In the genomic region with DNA sequence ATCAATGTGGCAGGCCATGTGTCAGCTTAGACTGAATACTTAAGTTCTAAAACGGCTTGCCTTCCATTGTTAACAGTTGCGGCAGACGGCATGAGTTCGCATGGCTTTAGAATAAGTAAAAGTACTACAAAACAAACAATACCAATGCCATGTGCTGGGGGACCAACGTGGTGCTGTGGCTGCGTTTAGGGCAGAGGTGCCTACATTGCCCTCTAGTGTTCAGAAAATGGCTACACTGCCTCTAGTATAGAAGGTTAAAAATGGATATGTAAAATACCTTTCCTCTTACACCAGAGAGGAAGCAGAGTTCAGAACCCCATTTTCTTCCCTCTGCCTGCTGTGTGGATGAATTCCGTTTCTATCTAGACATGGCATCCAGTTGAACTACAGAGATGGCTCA, we compare ENCODE assay signal across 9 mouse cellular contexts. TPM values are rescaled to one million over a fixed set of nuclear protein-coding genes. Genes with fewer than 3 reads are reported as not detected.
A peak's percentile ranks its signal among the peaks of the same experiment; 100 is the strongest.
DNase-seq lines count a peak whose midpoint lies in the region; ATAC-seq and TF ChIP-seq lines count a peak whose summit lies in the region.
"Had no signal": no experiment of that assay in that cellular context is flagged by ENCODE, and none has a peak within 500 bp of the region (broad histone marks: within the 10 kb centered on the region; RNA-seq: fewer than 3 reads in every experiment).

No protein-coding gene starts in this region.

- no peak overlapping the region for H3K9ac ChIP-seq in liver, postnatal 0 days (replicated peaks)

- ATAC-seq in liver, postnatal 0 days, result peak; percentile 59
- ATAC-seq: Patski had no signal

- DNase-seq in adrenal gland, postnatal 14 days, result peak; percentile 44
- no peak for DNase-seq in adrenal gland, adult 18-20 months (ENCODE audit: low spot score in 2 of 2)
- DNase-seq in layer of hippocampus, adult 11-12 months (ENCODE audit: low spot score), result peak; percentile 35
- no peak for DNase-seq in layer of hippocampus, postnatal 36 days
- DNase-seq in c-Kit-negative CD71-positive TER-119-positive erythroid progenitor cells, embryonic 14.5 days (ENCODE audit: low read depth, low spot score), result peak; percentile 46
- DNase-seq in liver, postnatal 0 days, result peak; percentile 42
- DNase-seq in thymus, postnatal 25 days, result peak; percentile 61
- DNase-seq in urinary bladder, postnatal 10 days (ENCODE audit: low spot score), result no peak

- no peaks in the 10 kb centered on the region for H3K27me3 ChIP-seq in liver, postnatal 0 days (ENCODE audit: insufficient read depth, low read length)
- H3K27me3 ChIP-seq: Patski had no signal

- peak; percentile 87 for TF ChIP-seq CTCF in liver, postnatal 0 days (IDR thresholded peaks at IDR 0.05; ENCODE audit: low read depth)

- no peak for TF ChIP-seq EP300 in liver, postnatal 0 days (IDR thresholded peaks at IDR 0.05; ENCODE audit: low read depth)

- H3K27ac ChIP-seq in liver, postnatal 0 days (ENCODE audit: low read depth), result peak overlapping the region; percentile 45; the same call in 1 of the 2 replicates

- H3K4me2 ChIP-seq in liver, postnatal 0 days (ENCODE audit: low read depth, low read length), result peak overlapping the region; percentile 8; the same call in 1 of the 2 replicates

- H3K4me3 ChIP-seq in liver, postnatal 0 days (ENCODE audit: low read depth, low read length), result no peak overlapping the region

- peaks cover 3% of the 10 kb centered on the region; the same call in 1 of the 2 replicates for H3K36me3 ChIP-seq in liver, postnatal 0 days (replicated peaks; ENCODE audit: insufficient read depth, low read length)

- H3K9me3 ChIP-seq in liver, postnatal 0 days (ENCODE audit: low read length), result no peaks in the 10 kb centered on the region

- peaks cover 45% of the 10 kb centered on the region for H3K4me1 ChIP-seq in liver, postnatal 0 days (ENCODE audit: insufficient read depth)

- WGBS in liver, postnatal 0 days (ENCODE audit: insufficient replicate concordance), result 24% methylated on average over 7 of the region's 7 CpGs

RNA-seq across cellular contexts. Expression of a gene that starts 6.6 kb away (rescaled TPM):
- 6.4 and 7.0 TPM in 2 replicates for total RNA-seq in adrenal gland, postnatal 14 days (2021)
- total RNA-seq in adrenal gland, adult 18-20 months (2021), result 1 to 10 TPM; 4.1 to 4.7 TPM
- 1 to 10 TPM; 7.3 to 8.7 TPM for total RNA-seq in layer of hippocampus, postnatal 36 days (2021)
- 2.4 and 2.6 TPM in 2 replicates for polyA plus RNA-seq in liver, postnatal 0 days (2015; fragmentation: Nextera tagmentation; extraction: Ambion mirVana)

RNA-seq across cellular contexts. Expression of a gene that starts 7.2 kb away (rescaled TPM):
- 7.3 and 9.1 TPM in 2 replicates for total RNA-seq in adrenal gland, postnatal 14 days (2021)
- total RNA-seq in adrenal gland, adult 18-20 months (2021), result 1 to 10 TPM; 5.9 to 6.1 TPM
- 10 to 100 TPM; 15.7 to 22.1 TPM for total RNA-seq in layer of hippocampus, postnatal 36 days (2021)
- 4.3 and 4.4 TPM in 2 replicates for polyA plus RNA-seq in liver, postnatal 0 days (2015; fragmentation: Nextera tagmentation; extraction: Ambion mirVana)

RNA-seq across cellular contexts. Expression of a gene that starts 27.3 kb away (rescaled TPM):
- total RNA-seq in adrenal gland, postnatal 14 days (2021), result 21.9 and 23.3 TPM in 2 replicates
- total RNA-seq in adrenal gland, adult 18-20 months (2021), result 10 to 100 TPM; 18.9 to 20.6 TPM
- 100 to 1,000 TPM; 109 to 116 TPM for total RNA-seq in layer of hippocampus, postnatal 36 days (2021)
- 1.9 and 2.5 TPM in 2 replicates for polyA plus RNA-seq in liver, postnatal 0 days (2015; fragmentation: Nextera tagmentation; extraction: Ambion mirVana)

RNA-seq across cellular contexts. Expression of a gene that starts 40.7 kb away (rescaled TPM):
- 0.34 TPM in 1 of 2 replicates, not detected in the other for total RNA-seq in adrenal gland, postnatal 14 days (2021)
- under 1 TPM; 0.27 to 0.32 TPM for total RNA-seq in adrenal gland, adult 18-20 months (2021)
- total RNA-seq in layer of hippocampus, postnatal 36 days (2021), result 1 to 10 TPM; 1.7 to 1.8 TPM
- polyA plus RNA-seq in liver, postnatal 0 days (2015; fragmentation: Nextera tagmentation; extraction: Ambion mirVana), result 0.15 and 0.18 TPM in 2 replicates
- polyA plus RNA-seq: Patski had no signal

RNA-seq across cellular contexts. Expression of a gene that starts 52.0 kb away (rescaled TPM):
- total RNA-seq in adrenal gland, postnatal 14 days (2021), result 3.4 and 4.3 TPM in 2 replicates
- under 1 TPM; 0.33 to 0.54 TPM for total RNA-seq in adrenal gland, adult 18-20 months (2021)
- total RNA-seq in layer of hippocampus, postnatal 36 days (2021), result 10 to 100 TPM; 56.5 to 58.3 TPM
- polyA plus RNA-seq in liver, postnatal 0 days (2015; fragmentation: Nextera tagmentation; extraction: Ambion mirVana), result 0.20 and 0.22 TPM in 2 replicates

Comparison
In these comparisons a context has a peak if more than half of its experiments do, and no peak if none do; other contexts are left out.
1. DNase-seq: peak in adrenal gland, postnatal 14 days (single experiment), layer of hippocampus, adult 11-12 months (single experiment), c-Kit-negative CD71-positive TER-119-positive erythroid progenitor cells, embryonic 14.5 days (single experiment), liver, postnatal 0 days (single experiment) and thymus, postnatal 25 days (single experiment); none in adrenal gland, adult 18-20 months (0 of 2), layer of hippocampus, postnatal 36 days (0 of 2) and urinary bladder, postnatal 10 days (single experiment).